8 mouse cellular contexts compared by ENCODE assay signal in genomic region chr14:19823321-19824142, GRCm38 (mm10). TPM values are rescaled to one million over a fixed set of nuclear protein-coding genes. Genes with fewer than 3 reads are reported as not detected.
DNase-seq lines count a peak whose midpoint lies in the region; ATAC-seq lines count a peak whose summit lies in the region.

TSS of gene Rtraf (minus strand) at chr14:19823824.

- H3K27me3 ChIP-seq in hindbrain, embryonic 12.5 days, result no peaks in the 10 kb centered on the region

- H3K4me3 ChIP-seq in hindbrain, embryonic 12.5 days, result peak within 1 kb of the TSS; percentile 99

- peak within 1 kb of the TSS; percentile 92 for H3K27ac ChIP-seq in hindbrain, embryonic 12.5 days

- H3K9me3 ChIP-seq in hindbrain, embryonic 12.5 days (replicated peaks), result no peaks in the 10 kb centered on the region

- peaks cover 26% of the 10 kb centered on the region for H3K36me3 ChIP-seq in hindbrain, embryonic 12.5 days

- peak; percentile 97 for DNase-seq in NIH3T3 (ENCODE audit: low read depth)
- peak; percentile 97 to 98 for DNase-seq in cerebellum, postnatal 10 days
- peak; percentile 81 to 92 for DNase-seq in frontal cortex, postnatal 10 days (ENCODE audit: low spot score in 2 of 2)
- DNase-seq in layer of hippocampus, postnatal 14 days (ENCODE audit: low spot score in 2 of 2), result peak; percentile 85 to 94
- peak; percentile 95 for DNase-seq in lung, postnatal 14 days
- DNase-seq in retina, adult 2 months (ENCODE audit: low read depth, low spot score), result peak; percentile 91
- peak; percentile 91 to 92 for DNase-seq in thymus, postnatal 36 days

- peaks cover 23% of the 10 kb centered on the region for H3K4me1 ChIP-seq in hindbrain, embryonic 12.5 days

- WGBS in hindbrain, embryonic 12.5 days, result under 1% methylated on average over 80 of the region's 80 CpGs

- peak within 1 kb of the TSS; percentile 96 for H3K9ac ChIP-seq in hindbrain, embryonic 12.5 days

- ATAC-seq in hindbrain, embryonic 12.5 days (ENCODE audit: low FRiP score), result peak; percentile 97

- peak within 1 kb of the TSS; percentile 71 for H3K4me2 ChIP-seq in hindbrain, embryonic 12.5 days (replicated peaks)

RNA-seq across cellular contexts. Expression of gene Rtraf, which starts in this region (rescaled TPM):
- polyA plus RNA-seq in hindbrain, embryonic 12.5 days (2016; fragmentation: Nextera tagmentation; extraction: Ambion mirVana), result 224 and 235 TPM in 2 replicates
- 10 to 100 TPM; 55.6 to 59.1 TPM for total RNA-seq in layer of hippocampus, postnatal 14 days (2021)

Comparison
In these comparisons a context has a peak if more than half of its experiments do, and no peak if none do; other contexts are left out.
1. Peak in every context shown above with its lines: DNase-seq, ATAC-seq, H3K4me3 ChIP-seq and H3K27ac ChIP-seq.